Mouse (Mus musculus) adrenal gland, postnatal 36 days (tissue): ENCODE data around the gene Wasf2. TPM values are rescaled to one million over a fixed set of nuclear protein-coding genes. Genes with fewer than 3 reads are reported as not detected.

Experiments used
- DNase-seq, 2 experiments: peaks; one replicate each; pipeline ENCODE4 v3.0.0; 2021; ENCODE audit warnings: mixed read lengths in 1 of 2
- total RNA-seq, 2 experiments: library from RNA; stranded (reverse); gene quantifications; 2 replicates each; pipeline ENCODE4 v1.2.3; 2021

The Wasf2 gene
- total RNA-seq, 2 experiments from 2014 or later = 122 to 132 TPM

GRCm38 (mm10) chr4:133127079-133127478, 3.2 kb upstream of the Wasf2 start:
- DNase-seq = no peak

GRCm38 (mm10) chr4:133127894-133128293, 2.4 kb upstream of the Wasf2 start:
- no peak for DNase-seq

GRCm38 (mm10) chr4:133129391-133129790, 914 bp upstream of the Wasf2 start:
- no peak for DNase-seq

- no peak for DNase-seq
Measured at GRCm38 (mm10) chr4:133130890-133131741, 811 bp downstream of the Wasf2 start.

- peak; percentile 47 to 54 for DNase-seq
Measured at GRCm38 (mm10) chr4:133132027-133132426, 1.7 kb downstream of the Wasf2 start.

- no peak for DNase-seq
Measured at GRCm38 (mm10) chr4:133136946-133137345, 6.6 kb downstream of the Wasf2 start.

- DNase-seq = no peak
Measured at GRCm38 (mm10) chr4:133138971-133139370, 8.7 kb downstream of the Wasf2 start.

GRCm38 (mm10) chr4:133155006-133155405, 24.7 kb downstream of the Wasf2 start:
- DNase-seq = peak; percentile 36 to 55

GRCm38 (mm10) chr4:133155726-133156125, 25.4 kb downstream of the Wasf2 start:
- no peak for DNase-seq

- DNase-seq = no peak
Measured at GRCm38 (mm10) chr4:133156422-133156821, 26.1 kb downstream of the Wasf2 start.

GRCm38 (mm10) chr4:133156831-133157230, 26.5 kb downstream of the Wasf2 start:
- no peak for DNase-seq

- DNase-seq = peak in 1 of 2 experiments; percentile 34
Measured at GRCm38 (mm10) chr4:133159127-133159526, 28.8 kb downstream of the Wasf2 start.

GRCm38 (mm10) chr4:133159646-133160045, 29.3 kb downstream of the Wasf2 start:
- DNase-seq = peak; percentile 45

GRCm38 (mm10) chr4:133160211-133160610, 29.9 kb downstream of the Wasf2 start:
- peak; percentile 21 to 44 for DNase-seq

GRCm38 (mm10) chr4:133160821-133161220, 30.5 kb downstream of the Wasf2 start:
- DNase-seq = no peak

- DNase-seq = no peak
Measured at GRCm38 (mm10) chr4:133162196-133162595, 31.9 kb downstream of the Wasf2 start.

GRCm38 (mm10) chr4:133166773-133167172, 36.5 kb downstream of the Wasf2 start:
- no peak for DNase-seq

GRCm38 (mm10) chr4:133169237-133170055, 39.1 kb downstream of the Wasf2 start:
- no peak for DNase-seq

- DNase-seq = no peak
Measured at GRCm38 (mm10) chr4:133170056-133170524, 39.8 kb downstream of the Wasf2 start.

GRCm38 (mm10) chr4:133170616-133171015, 40.3 kb downstream of the Wasf2 start:
- DNase-seq = no peak

- DNase-seq = no peak
Measured at GRCm38 (mm10) chr4:133172451-133172850, 42.1 kb downstream of the Wasf2 start.

GRCm38 (mm10) chr4:133174361-133174760, 44.1 kb downstream of the Wasf2 start:
- no peak for DNase-seq

GRCm38 (mm10) chr4:133175274-133175673, 45.0 kb downstream of the Wasf2 start:
- no peak for DNase-seq
